In genomic region chr13:45822491-45822829, GRCm38 (mm10) we compare ENCODE assay signal across 25 mouse cellular contexts.
A peak's percentile ranks its signal among the peaks of the same experiment; 100 is the strongest.
DNase-seq lines count a peak whose midpoint lies in the region; ATAC-seq lines count a peak whose summit lies in the region.
"Had no signal": no experiment of that assay in that cellular context is flagged by ENCODE, and none has a peak within 500 bp of the region (broad histone marks: within the 10 kb centered on the region; RNA-seq: fewer than 3 reads in every experiment).

No protein-coding gene starts in this region.

- no peak overlapping the region for H3K4me2 ChIP-seq in forebrain, embryonic 15.5 days (replicated peaks)
- no peak overlapping the region for H3K4me2 ChIP-seq in forebrain, embryonic 14.5 days (ENCODE audit: low read length)
- no peak overlapping the region for H3K4me2 ChIP-seq in midbrain, embryonic 15.5 days
- H3K4me2 ChIP-seq: embryonic facial prominence, embryonic 12.5 days; embryonic facial prominence, embryonic 15.5 days; forebrain, embryonic 13.5 days; heart, embryonic 11.5 days; hindbrain, embryonic 14.5 days had no signal

- no peaks in the 10 kb centered on the region for H3K9me3 ChIP-seq in forebrain, embryonic 15.5 days
- no peaks in the 10 kb centered on the region for H3K9me3 ChIP-seq in forebrain, embryonic 14.5 days (replicated peaks; ENCODE audit: control insufficient read depth, low read length)
- H3K9me3 ChIP-seq in midbrain, embryonic 15.5 days, result no peaks in the 10 kb centered on the region
- H3K9me3 ChIP-seq in midbrain, embryonic 10.5 days (replicated peaks), result no peaks in the 10 kb centered on the region
- H3K9me3 ChIP-seq: embryonic facial prominence, embryonic 12.5 days; embryonic facial prominence, embryonic 15.5 days; forebrain, embryonic 13.5 days had no signal

- 74% methylated on average over 4 of the region's 4 CpGs for WGBS in forebrain, embryonic 15.5 days
- WGBS in forebrain, embryonic 14.5 days, result 91% methylated on average over 4 of the region's 4 CpGs
- 75% methylated on average over 4 of the region's 4 CpGs for WGBS in midbrain, embryonic 15.5 days
- WGBS in midbrain, embryonic 10.5 days, result 91% methylated on average over 4 of the region's 4 CpGs

- DNase-seq in forebrain, embryonic 14.5 days (ENCODE audit: low spot score), result no peak
- no peak for DNase-seq in frontal cortex, postnatal 14 days (ENCODE audit: low spot score in 2 of 2)
- no peak for DNase-seq in midbrain, embryonic 10.5 days (ENCODE audit: low spot score)
- no peak for DNase-seq in spleen, postnatal 14 days (ENCODE audit: low spot score in 2 of 2)
- DNase-seq: adrenal gland, adult 8-10 months; adrenal gland, postnatal 25 days; cerebellum, adult 11 months; cerebellum, adult 2 months; cerebellum, adult 9-11 months; cerebellum, postnatal 25 days; gastrocnemius, postnatal 10 days; gastrocnemius, postnatal 36 days had no signal

- peaks cover 9% of the 10 kb centered on the region for H3K4me1 ChIP-seq in forebrain, embryonic 15.5 days
- H3K4me1 ChIP-seq in forebrain, embryonic 14.5 days (ENCODE audit: control insufficient read depth, insufficient read depth, low read length), result peaks cover 3% of the 10 kb centered on the region
- H3K4me1 ChIP-seq in midbrain, embryonic 15.5 days, result no peaks in the 10 kb centered on the region
- H3K4me1 ChIP-seq in midbrain, embryonic 10.5 days, result peaks cover 8% of the 10 kb centered on the region

- H3K9ac ChIP-seq in forebrain, embryonic 15.5 days (replicated peaks), result no peak overlapping the region
- H3K9ac ChIP-seq in forebrain, embryonic 14.5 days (ENCODE audit: low read length), result no peak overlapping the region
- H3K9ac ChIP-seq in midbrain, embryonic 15.5 days, result no peak overlapping the region
- H3K9ac ChIP-seq: embryonic facial prominence, embryonic 12.5 days; embryonic facial prominence, embryonic 15.5 days; forebrain, embryonic 13.5 days; hindbrain, embryonic 14.5 days had no signal

- no peaks in the 10 kb centered on the region for H3K27me3 ChIP-seq in forebrain, embryonic 15.5 days
- no peaks in the 10 kb centered on the region for H3K27me3 ChIP-seq in forebrain, embryonic 14.5 days (replicated peaks; ENCODE audit: control insufficient read depth, insufficient read depth, low read length)
- H3K27me3 ChIP-seq in midbrain, embryonic 15.5 days (replicated peaks), result no peaks in the 10 kb centered on the region
- H3K27me3 ChIP-seq in midbrain, embryonic 10.5 days (ENCODE audit: low read depth, poor library complexity, severe bottlenecking), result no peaks in the 10 kb centered on the region
- H3K27me3 ChIP-seq: embryonic facial prominence, embryonic 12.5 days; embryonic facial prominence, embryonic 15.5 days; forebrain, embryonic 13.5 days had no signal

- no peak; the same call in 1 of the 2 replicates for ATAC-seq in forebrain, embryonic 15.5 days (replicated peaks)
- no peak for ATAC-seq in forebrain, embryonic 14.5 days
- 0 out of 2 replicates have a peak, but pooled peaks have one; percentile 18 for ATAC-seq in frontal cortex, adult (ENCODE audit: low TSS enrichment)
- no peak for ATAC-seq in midbrain, embryonic 15.5 days (replicated peaks)
- ATAC-seq: activated CD4-positive, CD25-positive, alpha-beta regulatory T cell, adult 4 months; forebrain, embryonic 13.5 days; hindbrain, postnatal 0 days; inflammation-experienced regulatory T-cells, adult 6 months; intestine, embryonic 16.5 days had no signal

- H3K36me3 ChIP-seq in forebrain, embryonic 15.5 days, result no peaks in the 10 kb centered on the region
- no peaks in the 10 kb centered on the region for H3K36me3 ChIP-seq in forebrain, embryonic 14.5 days (ENCODE audit: control insufficient read depth, insufficient read depth, low read length)
- H3K36me3 ChIP-seq in midbrain, embryonic 15.5 days (replicated peaks), result no peaks in the 10 kb centered on the region
- no peaks in the 10 kb centered on the region for H3K36me3 ChIP-seq in midbrain, embryonic 10.5 days
- H3K36me3 ChIP-seq: embryonic facial prominence, embryonic 12.5 days; embryonic facial prominence, embryonic 15.5 days; hindbrain, embryonic 10.5 days had no signal

- peak overlapping the region; percentile 53 for H3K27ac ChIP-seq in forebrain, embryonic 15.5 days (replicated peaks)
- no peak overlapping the region for H3K27ac ChIP-seq in forebrain, embryonic 14.5 days (ENCODE audit: low read depth, low read length)
- H3K27ac ChIP-seq in midbrain, embryonic 15.5 days, result peak overlapping the region; percentile 50
- H3K27ac ChIP-seq in midbrain, embryonic 10.5 days (replicated peaks), result no peak overlapping the region
- H3K27ac ChIP-seq: embryonic facial prominence, embryonic 12.5 days; embryonic facial prominence, embryonic 15.5 days; forebrain, embryonic 13.5 days; hindbrain, embryonic 10.5 days; hindbrain, embryonic 14.5 days; hindbrain, postnatal 0 days had no signal

- H3K4me3 ChIP-seq in forebrain, embryonic 15.5 days, result no peak overlapping the region
- H3K4me3 ChIP-seq in forebrain, embryonic 14.5 days (ENCODE audit: low read depth, low read length), result no peak overlapping the region
- H3K4me3 ChIP-seq in midbrain, embryonic 15.5 days, result no peak overlapping the region
- H3K4me3 ChIP-seq in midbrain, embryonic 10.5 days, result no peak overlapping the region
- H3K4me3 ChIP-seq: embryonic facial prominence, embryonic 12.5 days; embryonic facial prominence, embryonic 15.5 days; forebrain, embryonic 13.5 days; hindbrain, embryonic 10.5 days had no signal

Comparison
In these comparisons a context has a peak if more than half of its experiments do, and no peak if none do; other contexts are left out.
1. H3K27ac ChIP-seq: peak in forebrain, embryonic 15.5 days (single experiment) and midbrain, embryonic 15.5 days (single experiment); none in forebrain, embryonic 14.5 days (single experiment) and midbrain, embryonic 10.5 days (single experiment).